Mouse (Mus musculus) thymus, adult 2 months (tissue): ENCODE data around the gene Palld. TPM values are rescaled to one million over a fixed set of nuclear protein-coding genes. Genes with fewer than 3 reads are reported as not detected.

Source experiments
- DNase-seq: peaks from one replicate; pipeline ENCODE4 v3.0.0; 2021
- H3K27ac ChIP-seq: fragments of 200-500 bp; 2 replicates; pipeline ENCODE4 v1.5.1; 2012; ENCODE audit warnings: low read length, control low read depth; ENCODE audit not compliant: control insufficient read depth, insufficient read depth
- H3K27me3 ChIP-seq: fragments of 200-500 bp; 2 replicates; pipeline ENCODE4 v1.6.1; 2012; ENCODE audit warnings: mild to moderate bottlenecking, low read length, moderate library complexity, mixed read lengths; ENCODE audit not compliant: control insufficient read depth, insufficient read depth
- H3K36me3 ChIP-seq: fragments of 200-500 bp; 2 replicates; pipeline ENCODE4 v1.6.1; 2012; ENCODE audit warnings: mild to moderate bottlenecking, low read length, moderate library complexity; ENCODE audit not compliant: control insufficient read depth, insufficient read depth
- H3K4me1 ChIP-seq: fragments of 200-500 bp; replicated peaks from 2 replicates; pipeline ENCODE4 v1.6.1; 2012; ENCODE audit warnings: low read length; ENCODE audit not compliant: control insufficient read depth, insufficient read depth
- H3K4me3 ChIP-seq: fragments of 200-500 bp; 2 replicates; pipeline ENCODE4 v1.5.1; 2012; ENCODE audit warnings: mild to moderate bottlenecking, low read length, control low read depth, moderate library complexity; ENCODE audit not compliant: control insufficient read depth, insufficient read depth
- CTCF ChIP-seq: fragments of 200-500 bp; IDR thresholded peaks from 2 replicates; pipeline ENCODE4 v1.5.1; 2012; ENCODE audit warnings: mild to moderate bottlenecking, control low read depth, low read length, moderate library complexity, borderline replicate concordance; ENCODE audit not compliant: control insufficient read depth, poor library complexity, insufficient read depth; ENCODE audit errors: extremely low read depth
- POLR2A ChIP-seq: fragments of 200-500 bp; IDR thresholded peaks from 2 replicates; pipeline ENCODE4 v1.6.1; 2012; ENCODE audit warnings: mild to moderate bottlenecking, low read length, control low read depth, moderate library complexity; ENCODE audit not compliant: control insufficient read depth, poor library complexity, insufficient read depth; ENCODE audit errors: extremely low read depth
- WGBS: fragments of 180-500 bp; shearing (Covaris S2); methylation state at CpG from one replicate; pipeline ENCODE4 v1.1.7; 2018; 5-methylcytosine and 5-hydroxymethylcytosine counted together
- polyA plus RNA-seq: library from polyadenylated mRNA; depleted of rRNA; stranded (reverse); fragments of >200 nt; gene quantifications from 2 replicates; pipeline ENCODE4 v1.2.3, GENCODE M21; 2012

Palld gene
- polyA plus RNA-seq, 1 experiment, result 10.6 TPM

DNA sequence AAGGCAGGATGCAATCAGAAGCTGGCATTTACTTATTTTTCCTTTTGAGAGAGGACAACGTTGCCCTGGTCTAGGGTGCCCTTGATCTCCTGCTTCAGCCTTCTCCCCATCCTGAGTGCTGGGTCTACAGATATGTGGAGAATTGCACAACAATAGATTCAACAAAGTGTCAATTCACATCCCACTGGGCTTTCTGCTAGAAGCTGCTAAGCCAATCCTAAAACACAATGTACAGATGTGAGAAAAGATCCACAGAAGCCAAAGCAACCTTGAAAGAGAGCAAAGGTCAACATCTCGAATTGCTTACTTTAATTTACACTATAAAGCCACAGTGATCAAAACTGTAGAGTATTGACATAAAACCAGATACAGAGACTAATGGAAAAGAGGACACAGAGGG, 270.2 kb downstream of the Palld start:
- H3K4me1 ChIP-seq, result no peaks in the 10 kb centered on the region
- no peak for TF ChIP-seq POLR2A
- TF ChIP-seq CTCF, result no peak
- H3K27ac ChIP-seq, result no peak overlapping the region
- DNase-seq, result no peak
- no peak overlapping the region for H3K4me3 ChIP-seq
- no peaks in the 10 kb centered on the region for H3K27me3 ChIP-seq
- WGBS, result 88% methylated on average over 2 of the region's 2 CpGs
- H3K36me3 ChIP-seq, result no peaks in the 10 kb centered on the region

DNA sequence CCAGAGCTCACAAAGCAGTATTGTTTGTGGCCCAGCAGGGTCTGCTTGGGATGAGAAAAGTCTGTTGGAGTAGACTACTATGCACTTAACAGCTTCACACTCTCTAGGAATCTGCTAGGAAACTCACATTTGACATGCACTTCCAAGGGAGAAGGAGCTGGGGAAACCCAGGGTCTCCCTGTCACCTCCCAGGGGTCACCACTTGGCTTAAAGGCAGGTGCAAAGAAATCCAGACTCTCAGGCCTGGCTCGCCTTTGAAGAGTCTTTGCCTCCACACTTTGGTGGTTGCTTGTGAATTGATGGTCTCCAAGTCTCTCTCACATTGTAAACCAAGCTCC, 272.9 kb downstream of the Palld start:
- 91% methylated on average over 1 of the region's 1 CpGs for WGBS

DNA sequence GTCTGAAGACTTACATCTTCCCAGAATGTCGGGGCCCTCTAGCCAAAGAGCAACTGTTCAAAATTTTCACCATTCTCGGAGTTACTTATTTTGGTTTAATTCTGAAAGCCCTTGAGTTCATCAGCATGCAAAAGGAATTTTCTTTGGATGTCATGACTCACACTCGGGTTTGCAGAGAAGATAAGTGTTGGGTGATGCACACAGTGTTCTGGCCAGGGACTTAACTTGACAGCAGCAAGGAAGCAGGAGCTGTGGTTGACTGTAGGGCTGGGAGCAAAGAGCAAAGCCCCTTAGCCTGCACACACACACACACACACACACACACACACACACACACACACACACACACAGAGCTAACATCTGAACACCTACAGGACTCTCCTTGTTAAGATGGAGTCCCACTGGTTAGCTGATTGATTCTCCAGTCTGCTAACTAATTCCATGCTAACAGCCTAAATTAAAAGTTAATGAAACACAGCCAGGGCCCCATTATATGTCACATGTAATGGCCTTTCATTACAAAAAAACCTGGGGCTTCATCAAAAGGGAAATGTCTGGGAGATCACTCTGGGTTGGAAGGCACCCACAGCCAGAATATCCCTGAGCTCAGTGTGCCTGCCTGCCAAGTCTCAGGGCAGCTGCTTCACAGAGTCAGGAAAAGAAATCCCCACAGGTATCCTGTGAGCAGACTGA, 273.4 kb downstream of the Palld start:
- Histone ChIP-seq H3K4me1 (no peaks in the 10 kb centered on the region), H3K27me3 (no peaks in the 10 kb centered on the region), H3K27ac (no peak overlapping the region), H3K4me3 (no peak overlapping the region), H3K36me3 (no peaks in the 10 kb centered on the region)
- no peak for DNase-seq
- 95% methylated on average over 3 of the region's 3 CpGs for WGBS
- TF ChIP-seq CTCF (no peak), POLR2A (no peak)

More for the DNA sequence above, 272.9 kb downstream of the Palld start:
- H3K4me1 ChIP-seq, result no peaks in the 10 kb centered on the region
- H3K4me3 ChIP-seq, result no peak overlapping the region
- no peak for DNase-seq
- no peak overlapping the region for H3K27ac ChIP-seq
- no peak for TF ChIP-seq POLR2A
- no peaks in the 10 kb centered on the region for H3K27me3 ChIP-seq
- H3K36me3 ChIP-seq, result no peaks in the 10 kb centered on the region

DNA sequence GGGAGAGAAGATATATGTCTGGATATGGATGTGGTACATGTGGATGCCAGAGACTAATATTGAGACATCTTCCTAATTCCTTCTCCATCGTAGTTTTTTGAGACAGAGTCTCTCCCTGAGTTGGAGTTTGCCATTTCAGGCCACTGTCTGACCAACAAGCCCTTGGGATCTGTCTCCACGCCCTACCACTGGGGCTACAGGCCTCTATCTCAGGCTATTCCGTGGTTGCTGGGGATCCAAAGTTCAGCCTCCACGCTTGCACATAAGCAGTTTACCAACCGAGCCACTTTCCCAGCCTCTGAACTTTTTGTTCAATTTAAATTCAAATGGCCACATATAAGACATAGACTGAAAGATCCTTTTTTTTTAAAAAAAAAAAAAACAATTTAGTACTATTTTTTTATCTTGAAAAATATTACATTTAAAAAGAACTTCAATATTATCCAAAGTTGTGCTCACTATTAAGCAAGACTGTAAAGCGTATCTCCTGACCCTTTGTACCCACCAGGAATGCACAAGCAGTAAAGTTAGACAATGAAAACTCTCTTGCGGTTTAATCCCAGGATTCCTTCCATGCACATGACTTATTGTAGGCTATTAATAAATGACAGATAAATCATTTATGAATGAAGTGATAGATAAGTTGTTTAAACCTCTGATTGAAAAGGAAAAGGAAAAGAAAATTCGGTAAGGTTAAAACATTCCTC, 276.1 kb downstream of the Palld start:
- WGBS, result 96% methylated on average over 8 of the region's 8 CpGs
- H3K27me3 ChIP-seq, result no peaks in the 10 kb centered on the region
- no peak overlapping the region for H3K4me3 ChIP-seq
- no peak overlapping the region for H3K27ac ChIP-seq
- DNase-seq, result no peak
- TF ChIP-seq CTCF (no peak), POLR2A (no peak)
- H3K4me1 ChIP-seq, result no peaks in the 10 kb centered on the region
- H3K36me3 ChIP-seq, result no peaks in the 10 kb centered on the region

DNA sequence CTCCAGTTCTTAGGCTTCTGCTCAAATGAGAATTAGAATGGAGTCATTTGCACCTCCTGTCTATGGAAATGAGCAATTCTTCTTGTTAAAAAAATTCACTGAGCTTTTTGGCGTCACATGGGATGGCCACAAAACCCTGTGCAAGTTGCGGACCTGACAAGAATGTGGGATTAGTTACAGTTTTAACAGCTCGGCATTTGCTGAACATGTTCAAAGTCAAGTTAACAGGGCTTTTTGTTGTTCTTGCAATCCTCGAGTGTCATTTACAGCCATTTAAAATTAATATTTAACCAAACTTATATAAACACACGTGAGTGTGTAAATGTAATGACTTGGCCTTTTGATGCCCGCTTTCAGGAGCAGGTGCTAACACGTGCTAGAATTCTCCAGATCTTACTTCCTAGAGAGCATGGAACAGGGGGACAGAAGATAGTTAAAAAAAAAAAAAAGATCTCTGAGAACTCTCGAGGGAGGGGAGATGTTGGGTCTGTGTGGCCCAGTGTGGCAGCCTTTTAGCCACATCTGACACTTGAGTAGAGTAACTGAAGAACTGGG, 276.8 kb downstream of the Palld start:
- H3K4me3 ChIP-seq, result no peak overlapping the region
- no peak for DNase-seq
- H3K36me3 ChIP-seq, result no peaks in the 10 kb centered on the region
- H3K4me1 ChIP-seq, result no peaks in the 10 kb centered on the region
- no peak for TF ChIP-seq POLR2A
- no peak for TF ChIP-seq CTCF
- WGBS, result 83% methylated on average over 8 of the region's 8 CpGs
- H3K27me3 ChIP-seq, result no peaks in the 10 kb centered on the region
- H3K27ac ChIP-seq, result no peak overlapping the region

DNA sequence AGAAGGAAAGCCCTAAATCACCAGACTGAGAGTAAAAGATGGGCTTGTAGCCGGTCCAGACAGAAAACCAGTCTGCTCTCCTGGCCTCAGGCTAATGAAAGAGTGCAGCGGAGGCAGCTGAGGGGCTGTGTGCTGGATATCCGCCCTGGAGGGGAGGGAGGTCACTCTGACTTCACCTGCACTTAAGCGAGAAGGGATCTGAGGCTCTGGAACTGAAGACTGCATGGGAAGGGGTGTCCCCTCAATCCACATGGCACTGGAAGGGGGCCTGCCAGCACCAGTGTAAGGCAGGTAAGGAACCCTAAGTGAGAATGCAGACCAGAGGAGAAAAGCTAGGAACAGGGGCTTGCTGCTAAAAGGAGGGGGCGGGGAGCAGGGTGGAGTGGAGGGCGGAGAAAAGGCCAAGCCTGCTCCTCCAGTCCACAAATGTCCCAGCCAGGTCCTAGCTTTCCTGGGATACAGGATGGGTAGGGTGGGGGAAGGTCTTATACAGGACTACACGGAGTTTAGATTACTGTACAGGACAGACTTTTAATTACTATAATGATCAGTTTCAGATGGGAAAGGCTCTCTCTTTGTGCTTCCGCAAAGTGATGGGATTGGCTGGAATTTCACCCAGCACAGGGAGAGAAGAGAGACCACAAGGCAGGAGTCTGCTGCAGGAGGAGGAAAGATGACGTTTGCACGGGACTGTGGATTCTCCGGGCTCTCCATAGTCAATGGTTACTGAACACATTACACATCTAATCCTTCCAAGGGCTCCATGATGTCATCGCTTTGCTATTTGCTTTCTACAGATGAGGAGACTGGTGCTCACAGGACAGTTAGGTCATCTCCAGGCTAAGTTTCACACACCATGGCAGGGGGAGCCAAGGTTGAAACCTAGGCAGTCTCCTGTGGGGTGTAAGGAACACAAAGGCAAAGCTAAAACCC, 278.7 kb downstream of the Palld start:
- TF ChIP-seq CTCF (no peak), POLR2A (no peak)
- H3K4me3 ChIP-seq, result no peak overlapping the region
- no peak for DNase-seq
- no peak overlapping the region for H3K27ac ChIP-seq
- no peaks in the 10 kb centered on the region for H3K4me1 ChIP-seq
- H3K27me3 ChIP-seq, result no peaks in the 10 kb centered on the region
- H3K36me3 ChIP-seq, result no peaks in the 10 kb centered on the region
- 95% methylated on average over 12 of the region's 12 CpGs for whole genome bisulfite sequencing
